Mouse (Mus musculus) layer of hippocampus, postnatal 36 days (tissue): Measurements from ENCODE around the gene Gtpbp8. TPM values are rescaled to one million over a fixed set of nuclear protein-coding genes. Genes with fewer than 3 reads are reported as not detected.
A peak's percentile ranks its signal among the peaks of the same experiment; 100 is the strongest.

Experiments
- DNase-seq, 2 experiments: peaks; one replicate each; pipeline ENCODE4 v3.0.0; 2022
- total RNA-seq, 2 experiments: library from RNA; stranded (reverse); gene quantifications; 2 replicates each; pipeline ENCODE4 v1.2.3; 2021

Gtpbp8 gene
- 10 to 100 TPM; 24.7 to 25.1 TPM for total RNA-seq

- DNase-seq: peak; percentile 85 to 88
Measured at GRCm38 (mm10) chr16:44745866-44746562, at the start of gene Gtpbp8. Gtpbp8 (minus strand) TSS chr16:44746363.

- DNase-seq: no peak
Measured at GRCm38 (mm10) chr16:44794416-44794815, 48.3 kb upstream of the Gtpbp8 start.

GRCm38 (mm10) chr16:44786934-44787333 is 40.8 kb upstream of the Gtpbp8 start:
- no peak for DNase-seq

- no peak for DNase-seq
Measured at GRCm38 (mm10) chr16:44780751-44781150, 34.6 kb upstream of the Gtpbp8 start.

GRCm38 (mm10) chr16:44779494-44779893 is 33.3 kb upstream of the Gtpbp8 start:
- DNase-seq: no peak

GRCm38 (mm10) chr16:44778538-44779147 is 32.5 kb upstream of the Gtpbp8 start:
- DNase-seq: peak; percentile 6 to 10

- no peak for DNase-seq
Measured at GRCm38 (mm10) chr16:44774201-44774600, 28.0 kb upstream of the Gtpbp8 start.

- no peak for DNase-seq
Measured at GRCm38 (mm10) chr16:44773673-44774072, 27.5 kb upstream of the Gtpbp8 start.

- no peak for DNase-seq
Measured at GRCm38 (mm10) chr16:44772577-44772976, 26.4 kb upstream of the Gtpbp8 start.

- no peak for DNase-seq
Measured at GRCm38 (mm10) chr16:44767967-44768366, 21.8 kb upstream of the Gtpbp8 start.

- no peak for DNase-seq
Measured at GRCm38 (mm10) chr16:44767506-44767905, 21.3 kb upstream of the Gtpbp8 start.

GRCm38 (mm10) chr16:44766320-44766892 is 20.2 kb upstream of the Gtpbp8 start:
- DNase-seq: no peak

- no peak for DNase-seq
Measured at GRCm38 (mm10) chr16:44765555-44766319, 19.6 kb upstream of the Gtpbp8 start, which contains the start of gene Cd200r1. Cd200r1 (plus strand) TSS chr16:44765736.

- DNase-seq: no peak
Measured at GRCm38 (mm10) chr16:44761811-44762210, 15.6 kb upstream of the Gtpbp8 start.

- no peak for DNase-seq
Measured at GRCm38 (mm10) chr16:44757700-44758099, 11.5 kb upstream of the Gtpbp8 start.

GRCm38 (mm10) chr16:44748007-44748406 is 1.8 kb upstream of the Gtpbp8 start:
- DNase-seq: no peak

- no peak for DNase-seq
Measured at GRCm38 (mm10) chr16:44745471-44745865, 695 bp downstream of the Gtpbp8 start.

GRCm38 (mm10) chr16:44742753-44743152 is 3.4 kb downstream of the Gtpbp8 start:
- DNase-seq: no peak

- DNase-seq: no peak
Measured at GRCm38 (mm10) chr16:44736118-44736517, 10.0 kb downstream of the Gtpbp8 start.

GRCm38 (mm10) chr16:44735676-44736075 is 10.5 kb downstream of the Gtpbp8 start:
- DNase-seq: no peak

- DNase-seq: no peak
Measured at GRCm38 (mm10) chr16:44734059-44734458, 12.1 kb downstream of the Gtpbp8 start.

- no peak for DNase-seq
Measured at GRCm38 (mm10) chr16:44727525-44727924, 18.6 kb downstream of the Gtpbp8 start.
